Mouse (Mus musculus): ENCODE measurements at regions not wholly inside any gene's neighbourhood (a gene's known extent, or its start where the extent isn't known, plus 50 kb on each side); places are given as distances from the start of the nearest gene placed in this dataset.

DNA sequence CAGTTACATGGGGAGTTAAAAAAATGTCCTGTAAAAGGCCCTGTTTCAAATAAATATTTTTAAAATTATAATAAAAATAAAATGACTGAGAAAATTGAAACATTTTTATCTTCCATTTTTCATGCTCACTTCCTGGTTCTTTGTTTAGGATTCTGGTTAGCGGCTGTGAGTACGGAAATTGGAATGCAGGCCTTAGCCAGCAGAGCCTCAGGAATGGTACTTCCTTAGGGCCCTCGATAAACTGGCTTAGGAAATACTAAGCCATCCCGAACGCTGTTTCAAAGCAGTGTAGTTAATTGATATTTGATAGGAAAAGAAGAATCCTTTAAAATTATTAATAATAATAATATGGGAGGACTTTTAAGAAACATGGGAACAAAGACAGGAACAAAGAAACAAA lies 53.4 kb upstream of the Nfe2l3 start:
- no peak for DNase-seq

DNA sequence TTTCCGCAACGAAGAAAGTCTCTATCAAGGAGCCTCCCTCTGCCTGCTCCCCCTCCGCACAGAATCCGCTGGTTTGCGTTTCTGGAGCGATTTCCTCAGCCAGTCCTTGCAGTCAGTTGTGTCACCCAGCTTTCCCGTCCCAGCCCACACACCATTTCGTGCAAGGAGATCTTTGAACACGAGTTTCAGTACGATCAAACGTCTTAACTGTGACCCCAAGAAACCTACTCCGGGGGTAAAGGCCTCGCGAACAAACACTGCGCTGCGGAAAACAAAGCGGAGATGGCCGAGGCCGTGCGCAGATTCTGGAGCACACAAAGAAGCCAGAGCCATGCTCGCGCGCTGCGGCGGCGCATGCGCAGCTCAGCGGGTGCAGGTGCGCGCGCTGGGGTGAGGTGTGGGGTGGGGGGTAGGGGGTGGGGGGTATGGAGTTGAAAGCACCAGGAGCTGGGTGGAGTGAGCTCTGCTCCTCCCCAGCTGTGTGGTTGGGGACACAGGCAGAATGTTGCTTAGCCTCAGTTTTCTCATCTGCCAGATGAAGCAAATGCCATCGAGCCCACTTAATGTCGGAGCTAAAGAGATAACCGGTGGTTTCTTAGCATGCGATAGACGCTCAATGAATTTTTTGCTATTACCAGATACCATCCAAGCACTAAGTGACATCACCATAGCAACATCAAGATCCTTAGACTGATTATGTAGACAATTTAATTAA lies 52.8 kb upstream of the Nfe2l3 start:
- peak; percentile 83 for DNase-seq

DNA sequence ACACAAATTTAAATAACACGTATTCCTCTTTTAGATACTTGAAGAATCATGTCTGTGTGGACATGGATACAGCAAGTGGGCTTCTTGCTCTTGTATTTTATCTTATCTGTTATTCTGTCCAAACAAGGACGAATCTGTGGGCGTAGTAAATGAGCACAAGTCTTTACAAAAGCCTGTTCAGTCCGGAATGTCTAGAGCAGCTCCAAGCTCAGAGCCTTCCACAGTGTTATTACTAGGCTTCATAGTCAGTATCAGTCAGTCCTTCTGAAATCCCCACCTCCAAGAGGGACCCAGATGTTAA lies 52.2 kb upstream of the Nfe2l3 start:
- DNase-seq: no peak

DNA sequence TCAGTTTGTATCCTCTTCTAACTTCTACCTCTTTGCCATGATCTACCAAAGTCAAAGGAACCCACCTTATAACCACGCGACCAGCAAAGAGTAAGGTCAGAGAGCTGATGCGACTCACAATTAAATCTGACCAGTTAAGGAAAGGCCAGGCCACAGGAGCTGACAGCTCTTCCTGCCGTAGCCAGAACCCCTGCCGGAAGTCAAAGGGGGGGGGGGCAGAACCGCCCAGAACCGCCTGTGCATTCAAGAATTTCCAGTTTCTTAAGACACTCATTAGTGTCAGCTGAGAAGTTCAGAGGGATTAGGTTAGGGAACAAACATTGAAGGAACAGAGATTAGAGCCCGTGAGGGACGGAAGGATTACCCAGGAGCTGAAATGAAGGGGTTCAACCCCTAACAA lies 51.0 kb upstream of the Nfe2l3 start:
- DNase-seq: no peak

All from thymus, postnatal 14 days (tissue).